Mouse (Mus musculus): Measurements from ENCODE around the gene Mss51.

DNA sequence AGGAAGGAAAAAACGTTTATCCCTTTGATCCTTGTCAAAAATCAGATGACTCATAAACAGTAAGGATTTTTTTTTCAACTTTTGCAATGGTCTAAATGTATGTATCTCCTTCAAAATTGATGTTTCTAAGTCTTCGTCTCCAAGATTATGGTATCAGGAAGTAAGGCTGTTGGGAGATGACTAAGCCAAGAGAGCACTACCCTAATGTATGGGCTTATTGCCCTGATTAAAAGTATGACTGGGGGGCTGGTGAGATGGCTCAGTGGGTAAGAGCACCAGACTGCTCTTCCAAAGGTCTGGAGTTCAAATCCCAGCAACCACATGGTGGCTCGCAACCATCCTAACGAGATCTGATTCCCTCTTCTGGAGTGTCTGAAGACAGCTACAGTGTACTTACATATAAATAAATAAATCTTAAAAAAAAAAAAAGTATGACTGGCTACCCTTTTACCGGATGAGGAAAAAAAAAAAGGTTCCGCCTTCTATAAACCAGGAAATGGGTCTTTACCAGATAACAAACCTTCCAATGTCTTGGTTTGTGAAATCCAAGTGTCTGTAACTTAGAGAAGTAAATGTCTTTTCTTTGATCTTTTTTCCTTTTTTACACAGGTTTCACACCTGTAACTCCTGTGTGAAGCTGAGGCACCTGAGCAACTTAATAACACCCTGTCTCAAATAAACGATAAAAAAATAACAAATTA, 14.5 kb downstream of the Mss51 start:
- TF ChIP-seq POLR2A (IDR thresholded peaks at IDR 0.05; ENCODE audit: borderline replicate concordance, extremely low read depth, low read depth, low read length) (no peak), CTCF (IDR thresholded peaks at IDR 0.05; ENCODE audit: insufficient read depth, low read length) (no peak)

Data from lung, adult 2 months (tissue).